Mouse (Mus musculus) hindbrain, postnatal 0 days (tissue): ENCODE measurements at regions not wholly inside any gene's neighbourhood (a gene's known extent, or its start where the extent isn't known, plus 50 kb on each side); places are given as distances from the start of the nearest gene placed in this dataset.

Experiments used
- ATAC-seq: fragments of 200-750 bp; cut with Nextera tagmentation; 2 replicates; pipeline ENCODE4 v1.8.0; 2017; ENCODE audit warnings: mild to moderate bottlenecking, moderate TSS enrichment, moderate library complexity
- DNase-seq: peaks from one replicate; pipeline ENCODE4 v3.0.0-alpha.2; 2015; ENCODE audit warnings: low spot score
- H3K27ac ChIP-seq: fragments of 300-500 bp; sonication (generic); 2 replicates; pipeline ENCODE4 v1.5.1; 2014; ENCODE audit warnings: mild to moderate bottlenecking
- H3K27me3 ChIP-seq: fragments of 300-500 bp; sonication (generic); 2 replicates; pipeline ENCODE4 v1.6.1; 2014; ENCODE audit warnings: low read length, mixed read lengths; ENCODE audit not compliant: insufficient read depth
- H3K36me3 ChIP-seq: fragments of 300-500 bp; sonication (generic); 2 replicates; pipeline ENCODE4 v1.6.1; 2014; ENCODE audit warnings: low read length, mixed read lengths; ENCODE audit not compliant: insufficient read depth
- H3K4me1 ChIP-seq: fragments of 300-500 bp; sonication (generic); 2 replicates; pipeline ENCODE4 v1.6.1; 2014; ENCODE audit warnings: antibody characterized with exemption, low read length, mixed read lengths; ENCODE audit not compliant: insufficient read depth
- H3K4me2 ChIP-seq: fragments of 300-500 bp; sonication (generic); 2 replicates; pipeline ENCODE4 v1.6.1; 2014; ENCODE audit warnings: low read depth, mild to moderate bottlenecking, low read length, moderate library complexity, mixed read lengths
- H3K4me3 ChIP-seq: fragments of 300-500 bp; sonication (generic); 2 replicates; pipeline ENCODE4 v1.5.1; 2014; ENCODE audit warnings: low read length
- H3K9ac ChIP-seq: fragments of 300-500 bp; sonication (generic); replicated peaks from 2 replicates; pipeline ENCODE4 v1.6.1; 2014; ENCODE audit warnings: mild to moderate bottlenecking, low read length, moderate library complexity, mixed read lengths
- H3K9me3 ChIP-seq: fragments of 300-500 bp; sonication (generic); 2 replicates; pipeline ENCODE4 v1.6.1; 2016; ENCODE audit warnings: low read length, mixed read lengths
- CTCF ChIP-seq: IDR thresholded peaks from 2 replicates; pipeline ENCODE4 v1.5.1; 2016; ENCODE audit warnings: antibody characterized with exemption, control low read depth, low read depth
- WGBS: fragments of 180-500 bp; shearing (Covaris S2); extraction: QIAGEN DNeasy Blood & Tissue Kit; methylation state at CpG from one replicate; pipeline ENCODE4 v1.1.7; 2014; 5-methylcytosine and 5-hydroxymethylcytosine counted together

DNA sequence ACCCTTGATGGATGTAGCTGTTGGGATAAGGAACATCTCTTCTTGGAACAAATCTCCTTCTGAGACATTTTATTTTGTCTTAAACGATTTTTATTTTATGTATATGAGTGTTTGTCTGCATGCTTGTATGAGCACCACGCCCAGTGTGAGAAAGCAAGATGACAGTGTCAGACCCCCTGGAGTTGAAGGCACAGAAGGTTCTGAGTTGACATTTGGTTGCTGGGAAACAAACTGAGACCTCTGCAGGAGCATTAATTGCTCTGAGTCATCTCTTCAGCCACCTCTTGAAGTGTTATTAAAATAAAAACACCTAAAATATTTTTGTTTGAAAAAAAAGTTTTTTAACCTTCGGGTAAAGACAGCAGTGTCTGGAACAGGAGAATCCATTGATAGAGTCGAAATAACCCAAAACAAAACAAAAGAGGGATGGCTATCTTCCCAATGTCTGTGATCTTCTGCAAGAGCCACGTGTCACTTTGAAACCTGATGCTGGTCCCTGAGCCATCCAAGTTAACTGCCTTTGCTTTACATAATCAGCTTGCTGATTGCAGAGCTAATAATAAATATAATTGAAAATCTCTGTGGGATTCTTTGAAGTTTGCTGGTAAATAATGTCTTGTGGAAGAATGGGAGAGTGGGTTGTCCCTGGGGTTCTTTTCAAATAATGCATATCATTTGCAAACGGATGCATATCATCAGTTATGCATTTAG lies 92.8 kb upstream of the 1700024P04Rik start:
- H3K36me3 ChIP-seq, result no peaks in the 10 kb centered on the region
- no peak overlapping the region for H3K27ac ChIP-seq
- no peak overlapping the region for H3K4me3 ChIP-seq
- TF ChIP-seq CTCF, result no peak
- WGBS, result 46% methylated on average over 6 of the region's 6 CpGs
- ATAC-seq, result no peak
- H3K9ac ChIP-seq, result no peak overlapping the region
- no peaks in the 10 kb centered on the region for H3K27me3 ChIP-seq
- no peak for DNase-seq
- no peaks in the 10 kb centered on the region for H3K9me3 ChIP-seq
- 0 out of 2 replicates have a peak, but pooled peaks cover 4% of the 10 kb centered on the region for H3K4me1 ChIP-seq
- H3K4me2 ChIP-seq, result no peak overlapping the region

DNA sequence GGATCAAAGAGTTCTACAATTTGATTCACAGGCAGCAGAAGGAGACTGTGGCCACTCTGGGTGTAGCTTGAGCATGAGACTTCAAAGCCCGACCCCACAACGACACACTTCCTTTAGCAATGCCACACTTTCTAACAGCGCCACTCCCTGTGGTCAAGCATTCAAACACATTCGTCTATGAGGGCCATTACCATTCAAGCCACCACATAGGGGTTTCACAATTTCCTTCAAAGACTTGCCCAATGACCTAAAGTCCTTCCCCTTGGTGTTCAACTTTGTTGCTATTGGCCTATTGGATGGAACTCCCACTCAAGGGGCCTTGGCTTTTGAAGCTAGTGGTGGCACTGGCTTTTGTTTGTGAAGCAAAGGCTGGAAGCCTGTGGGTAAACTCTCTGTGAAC lies 91.1 kb upstream of the 1700024P04Rik start:
- no peak overlapping the region for H3K4me2 ChIP-seq
- 0 out of 2 replicates have a peak, but pooled peaks cover 8% of the 10 kb centered on the region for H3K4me1 ChIP-seq
- H3K9me3 ChIP-seq, result no peaks in the 10 kb centered on the region
- no peaks in the 10 kb centered on the region for H3K36me3 ChIP-seq
- no peak overlapping the region for H3K9ac ChIP-seq
- no peaks in the 10 kb centered on the region for H3K27me3 ChIP-seq
- no peak for DNase-seq
- no peak overlapping the region for H3K4me3 ChIP-seq
- TF ChIP-seq CTCF, result no peak
- ATAC-seq, result no peak
- WGBS, result 73% methylated on average over 4 of the region's 4 CpGs
- no peak overlapping the region for H3K27ac ChIP-seq

DNA sequence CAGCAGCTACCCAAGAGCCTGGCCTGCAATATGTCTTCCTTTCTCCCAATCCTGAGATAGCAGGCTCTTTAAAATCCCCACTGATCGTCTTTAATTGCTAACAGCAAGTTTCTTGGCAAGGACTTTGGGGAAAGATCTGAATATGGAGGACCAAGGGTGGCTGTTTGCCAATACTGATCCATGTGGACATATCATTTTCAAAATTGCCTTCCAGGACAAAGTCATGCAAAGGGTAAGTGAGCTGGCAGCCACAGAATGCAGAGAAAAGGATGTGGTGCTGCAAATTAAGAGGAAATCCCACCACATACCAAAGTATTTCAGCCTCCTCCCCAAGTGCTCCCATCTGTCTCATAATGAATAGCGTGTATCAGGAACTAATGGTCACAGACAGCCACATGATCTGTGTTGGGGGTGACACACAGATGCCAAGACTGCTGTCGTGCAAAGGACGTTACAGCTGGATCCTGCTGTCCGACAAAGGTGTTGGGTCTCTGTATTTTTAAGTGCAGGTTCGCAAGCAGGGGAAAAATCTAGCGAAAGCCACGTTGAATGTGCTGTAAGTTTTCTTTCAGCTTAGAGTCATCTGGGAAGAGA lies 87.6 kb upstream of the 1700024P04Rik start:
- peak; percentile 10; the same call in 1 of the 2 replicates for ATAC-seq
- peak; percentile 54 for DNase-seq

DNA sequence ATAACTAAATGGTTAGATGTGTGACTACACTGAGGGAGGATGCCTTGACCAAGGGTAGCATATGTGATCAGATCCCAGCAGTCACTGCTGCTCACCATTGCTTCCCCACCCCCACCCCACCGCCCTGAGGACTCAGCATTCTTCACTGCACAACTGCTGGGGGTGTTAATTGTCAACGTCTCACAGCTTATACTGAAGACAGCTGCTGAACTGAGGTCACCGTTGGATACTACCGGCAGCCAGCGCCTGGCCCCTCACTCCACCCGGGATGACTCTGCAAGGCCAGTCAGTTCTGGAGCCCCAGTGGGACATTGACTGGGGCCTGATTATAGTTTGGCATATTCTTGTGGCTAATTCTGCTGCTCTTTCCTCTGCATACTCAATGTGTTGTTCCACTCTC lies 87.0 kb upstream of the 1700024P04Rik start:
- H3K4me2 ChIP-seq, result no peak overlapping the region
- no peak for TF ChIP-seq CTCF
- ATAC-seq (peak; percentile 57; the same call in 1 of the 2 replicates), DNase-seq (no peak)
- no peak overlapping the region for H3K9ac ChIP-seq
- no peaks in the 10 kb centered on the region for H3K27me3 ChIP-seq
- H3K27ac ChIP-seq, result no peak overlapping the region
- H3K9me3 ChIP-seq, result no peaks in the 10 kb centered on the region
- H3K36me3 ChIP-seq, result no peaks in the 10 kb centered on the region
- 0 out of 2 replicates have a peak, but pooled peaks cover 8% of the 10 kb centered on the region for H3K4me1 ChIP-seq
- WGBS, result 25% methylated on average over 6 of the region's 6 CpGs
- no peak overlapping the region for H3K4me3 ChIP-seq

More for the DNA sequence above, 87.6 kb upstream of the 1700024P04Rik start:
- H3K4me3 ChIP-seq, result no peak overlapping the region
- TF ChIP-seq CTCF, result no peak
- H3K27ac ChIP-seq, result no peak overlapping the region
- 0 out of 2 replicates have a peak, but pooled peaks cover 8% of the 10 kb centered on the region for H3K4me1 ChIP-seq
- H3K9ac ChIP-seq, result no peak overlapping the region
- H3K36me3 ChIP-seq, result no peaks in the 10 kb centered on the region
- H3K9me3 ChIP-seq, result no peaks in the 10 kb centered on the region
- H3K4me2 ChIP-seq, result no peak overlapping the region
- WGBS, result 58% methylated on average over 8 of the region's 8 CpGs
- no peaks in the 10 kb centered on the region for H3K27me3 ChIP-seq

DNA sequence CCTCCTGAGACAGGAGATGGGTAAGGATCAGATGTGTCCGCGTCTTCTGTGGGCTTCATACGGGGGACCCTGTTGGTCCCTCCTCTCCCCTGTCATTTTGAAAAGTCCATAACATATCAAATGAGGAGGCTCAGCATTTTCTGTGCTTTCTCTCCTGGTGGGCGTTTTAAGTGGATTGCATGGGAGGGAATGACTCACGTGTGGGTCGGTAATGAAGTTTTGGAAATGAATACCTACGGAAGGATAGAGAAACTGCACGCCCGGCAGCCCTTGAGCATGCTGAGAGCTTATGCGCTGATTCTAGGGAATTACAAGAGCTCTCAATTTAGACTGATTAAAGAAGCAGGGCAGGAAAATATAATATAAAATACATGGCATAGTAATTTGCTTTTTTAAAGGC lies 85.4 kb upstream of the 1700024P04Rik start:
- ATAC-seq, result peak; percentile 67
- Histone ChIP-seq H3K27me3 (no peaks in the 10 kb centered on the region), H3K36me3 (no peaks in the 10 kb centered on the region), H3K4me2 (no peak overlapping the region), H3K9ac (no peak overlapping the region), H3K9me3 (no peaks in the 10 kb centered on the region), H3K4me3 (no peak overlapping the region), H3K27ac (no peak overlapping the region), H3K4me1 (0 out of 2 replicates have a peak, but pooled peaks cover 8% of the 10 kb centered on the region)
- WGBS, result 74% methylated on average over 10 of the region's 10 CpGs
- no peak for DNase-seq
- TF ChIP-seq CTCF, result no peak

DNA sequence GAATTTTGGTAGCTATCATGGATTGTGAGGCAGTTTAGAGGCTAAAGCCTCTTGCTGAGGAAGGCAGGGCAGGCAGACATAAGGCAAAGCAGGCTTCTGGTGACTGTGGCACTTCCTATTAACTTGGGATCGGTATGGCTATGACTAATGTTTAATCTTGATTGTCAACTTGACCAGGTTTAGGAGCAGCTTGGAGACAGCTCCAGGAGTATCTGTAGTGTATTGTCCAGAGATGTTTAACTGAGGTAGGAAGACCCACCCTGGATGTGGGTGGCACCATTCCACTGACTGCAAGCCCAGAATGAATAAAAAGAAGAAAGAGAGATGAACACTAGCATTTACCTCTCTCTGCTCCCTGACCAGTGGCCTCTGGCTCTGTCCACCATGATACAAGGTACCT lies 83.1 kb upstream of the 1700024P04Rik start:
- WGBS, result 92% methylated on average over 1 of the region's 1 CpGs
- 0 out of 2 replicates have a peak, but pooled peaks cover 5% of the 10 kb centered on the region for H3K4me1 ChIP-seq
- TF ChIP-seq CTCF, result no peak
- no peaks in the 10 kb centered on the region for H3K36me3 ChIP-seq
- ATAC-seq, result no peak
- no peak overlapping the region for H3K4me2 ChIP-seq
- no peak for DNase-seq
- no peak overlapping the region for H3K9ac ChIP-seq
- no peak overlapping the region for H3K4me3 ChIP-seq
- H3K27me3 ChIP-seq, result no peaks in the 10 kb centered on the region
- no peak overlapping the region for H3K27ac ChIP-seq
- H3K9me3 ChIP-seq, result no peaks in the 10 kb centered on the region

DNA sequence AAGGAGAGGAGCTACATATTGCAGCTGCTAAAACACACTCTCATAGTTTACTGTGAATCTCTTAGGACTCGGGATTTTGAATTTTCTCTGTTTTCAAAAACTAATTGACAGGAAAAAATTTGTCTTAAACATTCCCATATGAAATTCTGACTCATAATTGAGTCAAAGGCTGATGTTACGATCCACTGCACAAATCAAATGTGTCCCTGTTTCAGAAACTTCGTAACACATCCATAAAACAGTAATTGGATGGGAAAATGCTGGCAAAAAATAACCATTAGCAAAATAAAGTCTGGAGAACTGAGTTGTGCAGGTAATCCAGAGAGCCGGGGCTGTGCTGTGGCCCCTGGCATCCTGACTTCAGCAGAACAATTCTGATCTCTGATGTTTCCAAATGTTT lies 79.1 kb upstream of the 1700024P04Rik start:
- Histone ChIP-seq H3K4me2 (no peak overlapping the region), H3K4me3 (no peak overlapping the region), H3K27ac (no peak overlapping the region), H3K27me3 (no peaks in the 10 kb centered on the region), H3K9me3 (no peaks in the 10 kb centered on the region), H3K36me3 (no peaks in the 10 kb centered on the region), H3K9ac (no peak overlapping the region), H3K4me1 (no peaks in the 10 kb centered on the region)
- ATAC-seq, result no peak
- no peak for TF ChIP-seq CTCF
- 78% methylated on average over 4 of the region's 4 CpGs for WGBS
- no peak for DNase-seq
